Mouse (Mus musculus) CD4-positive, CD25-positive, alpha-beta regulatory T cell, adult 2 months (primary cell): ENCODE measurements around the gene Them5.

Source experiments
- DNase-seq: peaks from one replicate; pipeline ENCODE4 v3.0.0-alpha.2; 2012; ENCODE audit warnings: low read depth, low spot score

Gene Them5

GRCm38 (mm10) chr3:94341959-94342422 lies at the start of gene Them5:
Them5 (plus strand) TSS chr3:94342099.
- no peak for DNase-seq

GRCm38 (mm10) chr3:94305457-94305856 lies 36.4 kb upstream of the Them5 start:
- DNase-seq, result no peak

- DNase-seq, result no peak
Measured at GRCm38 (mm10) chr3:94306975-94307374, 34.9 kb upstream of the Them5 start.

- peak; percentile 94 for DNase-seq
Measured at GRCm38 (mm10) chr3:94309633-94310363, 32.1 kb upstream of the Them5 start, which contains the start of gene Them4. Them4 (plus strand) TSS chr3:94310089.

DNA sequence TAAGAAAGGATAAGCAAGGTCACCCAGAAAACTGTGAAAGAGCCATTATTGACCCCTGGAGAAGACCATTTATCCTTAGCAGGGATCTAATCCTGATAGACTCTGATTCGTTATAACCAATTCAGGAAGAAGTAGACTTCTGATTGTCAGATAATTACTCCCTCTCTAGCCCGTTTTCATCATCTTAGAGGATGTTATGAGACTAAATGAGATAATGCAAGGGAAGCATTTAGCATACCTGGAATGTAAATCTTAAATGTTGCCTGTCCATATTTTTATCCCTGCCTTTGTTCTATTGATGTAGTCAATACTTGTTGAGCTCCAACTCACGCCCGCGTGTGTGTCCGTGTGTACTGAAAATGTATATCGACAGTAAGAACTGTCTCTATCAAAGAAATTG lies 31.4 kb upstream of the Them5 start:
- DNase-seq, result peak; percentile 6

GRCm38 (mm10) chr3:94310911-94311310 lies 31.0 kb upstream of the Them5 start:
- no peak for DNase-seq

DNA sequence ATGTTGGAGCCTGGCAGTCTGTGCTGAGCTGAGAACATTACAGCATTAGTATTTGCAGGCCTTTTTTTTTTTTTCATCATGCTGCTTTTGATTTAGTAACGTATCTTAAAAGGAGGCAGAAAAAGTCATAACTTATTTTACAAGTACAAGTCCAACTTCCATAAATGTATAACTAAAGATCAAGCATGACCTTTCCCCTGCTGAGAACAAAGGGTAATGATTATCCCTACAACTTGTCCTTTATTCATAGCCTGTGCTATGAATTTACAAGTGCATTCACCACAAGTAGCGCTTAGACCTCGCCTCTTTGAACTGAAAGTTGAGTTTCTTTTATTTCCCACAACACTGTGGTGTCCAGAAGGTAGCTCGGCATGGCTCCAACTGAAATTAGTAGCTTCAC lies 30.5 kb upstream of the Them5 start:
- DNase-seq, result no peak

DNA sequence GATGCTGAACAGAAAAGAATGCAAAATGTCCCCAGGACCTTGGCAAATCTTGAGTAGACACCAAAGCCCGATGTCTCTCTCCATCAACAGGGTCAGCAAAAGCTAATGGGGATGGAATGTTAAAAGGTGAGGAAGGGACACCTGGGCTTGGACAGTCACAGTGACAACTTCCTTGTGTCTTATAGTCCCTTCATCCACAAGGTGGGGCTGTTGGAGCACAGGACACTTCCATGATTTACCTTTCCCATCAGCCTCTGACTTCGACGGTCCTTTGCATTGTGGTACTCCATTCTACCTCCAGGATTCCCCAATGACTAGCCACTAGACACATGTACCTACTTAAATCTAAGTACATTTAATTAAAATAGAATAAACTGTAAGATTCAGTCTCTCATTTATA lies 13.2 kb upstream of the Them5 start:
- DNase-seq, result no peak

DNA sequence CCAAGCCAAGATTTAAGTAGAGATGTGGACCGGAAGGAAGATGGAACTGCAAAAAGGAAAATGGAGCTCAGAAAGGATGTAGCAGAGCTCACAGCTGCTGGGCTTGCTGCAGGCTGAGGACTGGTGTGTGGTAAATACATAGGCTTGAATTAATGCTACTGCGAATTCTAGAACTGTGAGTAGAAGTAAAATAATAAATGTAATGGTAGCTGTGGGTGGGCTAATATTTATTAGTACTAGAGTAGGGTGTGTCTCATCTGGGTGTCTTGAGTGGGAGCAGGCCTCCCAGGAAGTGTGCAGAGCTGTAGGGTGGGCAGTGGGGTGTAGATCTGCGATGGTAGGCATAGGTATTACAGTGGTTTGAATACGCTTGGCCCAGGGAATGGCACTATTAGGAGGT lies 7.5 kb upstream of the Them5 start:
- no peak for DNase-seq

GRCm38 (mm10) chr3:94338522-94338921 lies 3.4 kb upstream of the Them5 start:
- no peak for DNase-seq

DNA sequence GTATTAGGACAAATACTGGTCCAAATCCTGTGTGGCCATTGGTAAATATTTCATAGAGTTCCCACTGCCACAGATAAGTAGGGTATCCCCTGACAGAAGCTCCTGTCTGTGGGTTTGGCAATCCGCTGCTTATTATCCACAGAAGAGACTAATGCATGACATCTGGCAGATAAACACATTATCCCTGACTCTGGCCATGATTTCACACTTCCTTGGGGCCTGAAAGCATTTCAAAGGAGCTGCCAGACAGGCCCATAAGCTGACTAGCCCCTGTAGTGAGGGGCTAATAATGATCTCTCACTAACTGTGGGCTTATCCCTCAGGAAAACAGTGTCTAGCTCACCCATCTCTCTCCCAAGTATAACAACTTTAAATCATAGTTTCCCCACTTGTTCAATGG lies 653 bp downstream of the Them5 start:
- DNase-seq, result no peak

- no peak for DNase-seq
Measured at GRCm38 (mm10) chr3:94344182-94344581, 2.3 kb downstream of the Them5 start.

DNA sequence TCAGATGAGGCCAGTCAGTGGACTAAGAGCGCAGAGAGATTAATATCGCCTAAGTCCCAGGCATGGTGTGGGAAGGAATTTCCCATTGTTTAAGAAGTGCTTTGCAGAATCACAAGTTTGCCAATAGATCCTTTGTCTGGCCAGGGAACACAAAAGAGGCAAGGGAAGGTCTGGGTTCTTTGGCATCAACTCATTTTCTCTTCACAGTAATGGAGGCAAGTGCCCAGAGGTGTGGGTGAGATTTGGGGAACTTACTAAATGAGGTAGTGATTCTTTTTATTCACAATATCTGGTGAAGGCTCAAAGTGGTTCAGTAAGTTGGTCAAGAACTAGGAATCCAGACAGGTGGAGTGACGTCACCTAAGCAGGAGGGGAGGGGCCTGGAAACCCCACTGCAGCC lies 3.0 kb downstream of the Them5 start:
- no peak for DNase-seq

GRCm38 (mm10) chr3:94348146-94348545 lies 6.2 kb downstream of the Them5 start:
- no peak for DNase-seq

DNA sequence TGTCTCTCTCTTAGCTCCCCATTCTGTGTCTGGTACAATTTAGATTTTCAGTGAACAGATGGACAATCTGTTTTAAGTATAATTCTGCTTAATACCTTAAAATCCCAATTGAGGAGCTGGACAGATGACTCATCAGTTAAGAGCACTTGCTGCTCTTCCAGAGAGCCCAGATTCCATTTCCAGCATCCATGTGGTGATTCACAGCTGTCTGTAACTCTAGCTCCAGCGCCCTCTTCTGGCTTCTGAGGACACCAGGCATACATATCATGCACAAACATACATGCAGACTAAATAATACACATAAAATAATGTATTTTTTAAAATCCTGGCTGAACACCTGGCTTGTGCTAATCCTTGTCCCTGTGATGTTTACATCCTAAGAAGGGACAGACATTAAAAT lies 18.9 kb downstream of the Them5 start:
- DNase-seq, result peak; percentile 21

DNA sequence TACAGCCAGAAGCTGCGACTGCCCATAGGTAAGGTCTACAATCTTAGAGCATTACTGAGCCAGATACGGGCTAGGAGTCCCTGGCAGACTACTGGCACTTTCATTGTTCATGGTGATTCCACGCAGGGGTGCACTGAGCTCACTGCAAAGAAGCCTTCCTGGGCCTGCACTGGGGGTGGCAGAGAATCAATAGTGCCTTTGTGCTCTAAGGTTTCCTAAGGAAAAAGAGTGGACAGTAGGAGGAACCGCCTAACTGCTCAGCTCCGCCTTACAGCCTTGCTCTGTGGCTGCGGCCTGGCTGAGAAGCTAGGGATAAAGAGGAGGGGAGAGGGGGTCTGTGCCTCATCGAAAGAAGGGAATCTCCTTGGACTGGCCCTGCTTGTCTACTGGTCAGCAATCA lies 20.2 kb downstream of the Them5 start, which contains the start of gene C2cd4d:
Gene C2cd4d, plus strand, starts transcription at position 301 of the 400 bp plus-strand sequence.
- no peak for DNase-seq

DNA sequence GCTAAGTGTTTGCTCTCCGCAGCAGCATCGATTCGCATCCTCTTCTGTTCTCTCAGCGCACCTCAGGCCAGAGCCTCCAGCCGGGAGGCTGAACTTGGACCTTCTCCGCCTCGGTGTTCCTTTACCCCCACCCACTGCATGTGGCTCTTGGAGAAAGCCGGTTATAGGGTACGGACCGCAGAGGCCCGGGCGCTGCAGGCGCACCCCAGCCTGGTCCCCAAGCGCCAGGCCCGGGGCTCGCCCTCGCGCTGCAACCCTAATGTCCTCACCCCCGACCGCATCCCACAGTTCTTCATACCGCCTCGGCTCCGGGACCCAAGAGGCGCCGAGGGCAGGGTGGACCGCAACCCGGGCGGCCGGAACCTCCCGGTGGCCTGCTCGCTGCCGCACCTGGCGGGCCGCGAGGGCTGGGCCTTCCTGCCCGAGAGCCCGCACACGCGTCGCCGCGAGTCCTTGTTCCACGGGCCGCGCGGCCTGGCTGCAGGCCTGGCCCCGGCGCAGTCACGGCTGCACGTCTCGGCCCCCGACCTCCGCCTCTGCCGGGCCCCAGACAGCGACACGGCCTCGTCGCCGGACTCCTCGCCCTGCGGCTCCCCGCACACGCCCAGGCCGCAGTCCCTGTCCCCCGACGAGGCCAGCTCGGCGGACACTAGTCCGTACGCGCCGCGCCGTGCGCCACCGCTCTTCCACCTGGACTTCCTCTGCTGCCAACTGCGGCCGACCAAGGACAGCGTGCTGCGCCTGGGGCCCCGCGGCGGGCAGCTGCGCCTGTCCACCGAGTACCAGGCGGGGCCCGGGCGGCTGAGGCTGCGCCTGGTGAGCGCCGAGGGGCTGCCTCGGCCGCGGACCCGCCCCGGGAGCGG lies 21.6 kb downstream of the Them5 start:
- no peak for DNase-seq

DNA sequence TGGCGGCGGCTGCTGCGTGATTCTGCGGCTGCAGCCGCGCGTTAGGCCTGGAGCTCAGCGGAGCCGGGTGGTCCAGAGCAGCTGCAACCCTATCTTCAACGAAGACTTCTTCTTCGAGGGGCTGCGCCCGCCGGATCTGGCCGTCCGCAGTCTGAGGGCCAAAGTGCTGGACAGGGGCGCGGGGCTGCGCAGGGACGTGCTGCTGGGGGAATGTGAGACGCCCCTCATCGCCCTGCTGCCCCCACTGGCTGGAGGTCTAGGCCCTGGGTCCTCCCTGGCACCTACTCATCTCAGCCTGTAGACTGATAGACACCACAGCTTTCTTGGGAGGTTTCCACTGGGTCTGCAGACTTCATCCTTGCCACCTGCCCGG lies 22.2 kb downstream of the Them5 start:
- no peak for DNase-seq

DNA sequence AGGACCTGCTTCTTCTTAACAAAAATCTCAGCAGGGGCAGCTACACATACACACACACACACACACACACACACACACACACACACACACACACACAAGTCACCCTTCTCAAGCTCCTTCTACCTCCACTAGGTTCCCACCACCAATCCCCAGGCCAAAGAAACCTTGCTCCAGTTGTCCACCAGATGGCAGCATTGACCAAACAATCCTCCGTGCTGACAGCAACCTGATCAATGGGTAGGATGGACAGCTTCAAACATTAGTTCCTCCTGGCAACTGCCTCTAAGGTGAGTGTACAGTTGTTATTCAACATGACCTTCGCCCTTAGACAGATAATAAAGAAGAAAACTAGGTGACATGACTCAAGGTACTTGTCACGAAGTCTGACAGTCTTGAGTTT lies 24.9 kb downstream of the Them5 start:
- peak; percentile 90 for DNase-seq

- no peak for DNase-seq
Measured at GRCm38 (mm10) chr3:94367511-94367910, 25.6 kb downstream of the Them5 start.

- no peak for DNase-seq
Measured at GRCm38 (mm10) chr3:94368631-94369030, 26.7 kb downstream of the Them5 start.

GRCm38 (mm10) chr3:94369709-94370108 lies 27.8 kb downstream of the Them5 start:
- no peak for DNase-seq

GRCm38 (mm10) chr3:94371637-94372036 lies 29.7 kb downstream of the Them5 start:
- no peak for DNase-seq
